Mouse (Mus musculus) right cerebral cortex, adult 2 months (tissue): ENCODE measurements around the gene Rfx5.
"Not testable (repeated sequence)": the region's sequence is repeated elsewhere in the genome, so short reads cannot be mapped to it uniquely, and the experiment has no call there.

Source experiments
- DNase-seq, 2 experiments: peaks; one replicate each; pipeline ENCODE4 v3.0.0; 2021 to 2022; ENCODE audit warnings: low spot score in 2 of 2

Rfx5 gene

GRCm38 (mm10) chr3:94953764-94954616, at the start of gene Rfx5:
TSS of gene Rfx5 (plus strand) at chr3:94954075.
- DNase-seq = peak; percentile 94 to 95

GRCm38 (mm10) chr3:94904759-94905158, 49.1 kb upstream of the Rfx5 start:
- DNase-seq = not testable (repeated sequence)

GRCm38 (mm10) chr3:94906482-94906881, 47.4 kb upstream of the Rfx5 start:
- no peak for DNase-seq

GRCm38 (mm10) chr3:94911050-94911693, 42.7 kb upstream of the Rfx5 start:
- DNase-seq = no peak

- no peak for DNase-seq
Observed at GRCm38 (mm10) chr3:94913801-94914200, 40.1 kb upstream of the Rfx5 start.

- no peak for DNase-seq
Observed at GRCm38 (mm10) chr3:94915903-94916741, 37.8 kb upstream of the Rfx5 start.

- DNase-seq = peak; percentile 36 to 45
Observed at GRCm38 (mm10) chr3:94917816-94918361, 36.0 kb upstream of the Rfx5 start.

- no peak for DNase-seq
Observed at GRCm38 (mm10) chr3:94918845-94919244, 35.0 kb upstream of the Rfx5 start.

- DNase-seq = no peak
Observed at GRCm38 (mm10) chr3:94921104-94921503, 32.8 kb upstream of the Rfx5 start.

GRCm38 (mm10) chr3:94922333-94922732, 31.5 kb upstream of the Rfx5 start:
- no peak for DNase-seq

GRCm38 (mm10) chr3:94924688-94925087, 29.2 kb upstream of the Rfx5 start:
- no peak for DNase-seq

- not testable (repeated sequence) for DNase-seq
Observed at GRCm38 (mm10) chr3:94926301-94926736, 27.6 kb upstream of the Rfx5 start.

- DNase-seq = not testable (repeated sequence)
Observed at GRCm38 (mm10) chr3:94928979-94929378, 24.9 kb upstream of the Rfx5 start.

GRCm38 (mm10) chr3:94930386-94931266, 23.2 kb upstream of the Rfx5 start:
- not testable (repeated sequence) for DNase-seq

GRCm38 (mm10) chr3:94931427-94932082, 22.3 kb upstream of the Rfx5 start:
- not testable (repeated sequence) for DNase-seq

GRCm38 (mm10) chr3:94932279-94932678, 21.6 kb upstream of the Rfx5 start:
- DNase-seq = not testable (repeated sequence)

GRCm38 (mm10) chr3:94932809-94933564, 20.9 kb upstream of the Rfx5 start, which contains the start of gene Selenbp1:
TSS of gene Selenbp1 (plus strand) at chr3:94933056.
- peak; percentile 21 to 55 for DNase-seq

GRCm38 (mm10) chr3:94933604-94934003, 20.3 kb upstream of the Rfx5 start:
- DNase-seq = not testable (repeated sequence)

GRCm38 (mm10) chr3:94934564-94934963, 19.3 kb upstream of the Rfx5 start:
- DNase-seq = not testable (repeated sequence)
